Mouse (Mus musculus): ENCODE results near the gene Ndufaf3. TPM values are rescaled to one million over a fixed set of nuclear protein-coding genes. Genes with fewer than 3 reads are reported as not detected.

Ndufaf3 gene
- polyA plus RNA-seq (2014; fragmentation: Illumina TruSeq; extraction: RNeasy Lipid Tissue Mini Kit (QIAGEN cat#74804); ENCODE audit: low read depth, low replicate concordance): 2.2 TPM

GRCm38 (mm10) chr9:108566815-108567776, at the start of gene Ndufaf3:
TSS of gene Ndufaf3 (minus strand) at chr9:108567434.

GRCm38 (mm10) chr9:108596998-108597764, 29.9 kb upstream of the Ndufaf3 start, which contains the start of gene P4htm:
TSS of gene P4htm (minus strand) at chr9:108597667.

DNA sequence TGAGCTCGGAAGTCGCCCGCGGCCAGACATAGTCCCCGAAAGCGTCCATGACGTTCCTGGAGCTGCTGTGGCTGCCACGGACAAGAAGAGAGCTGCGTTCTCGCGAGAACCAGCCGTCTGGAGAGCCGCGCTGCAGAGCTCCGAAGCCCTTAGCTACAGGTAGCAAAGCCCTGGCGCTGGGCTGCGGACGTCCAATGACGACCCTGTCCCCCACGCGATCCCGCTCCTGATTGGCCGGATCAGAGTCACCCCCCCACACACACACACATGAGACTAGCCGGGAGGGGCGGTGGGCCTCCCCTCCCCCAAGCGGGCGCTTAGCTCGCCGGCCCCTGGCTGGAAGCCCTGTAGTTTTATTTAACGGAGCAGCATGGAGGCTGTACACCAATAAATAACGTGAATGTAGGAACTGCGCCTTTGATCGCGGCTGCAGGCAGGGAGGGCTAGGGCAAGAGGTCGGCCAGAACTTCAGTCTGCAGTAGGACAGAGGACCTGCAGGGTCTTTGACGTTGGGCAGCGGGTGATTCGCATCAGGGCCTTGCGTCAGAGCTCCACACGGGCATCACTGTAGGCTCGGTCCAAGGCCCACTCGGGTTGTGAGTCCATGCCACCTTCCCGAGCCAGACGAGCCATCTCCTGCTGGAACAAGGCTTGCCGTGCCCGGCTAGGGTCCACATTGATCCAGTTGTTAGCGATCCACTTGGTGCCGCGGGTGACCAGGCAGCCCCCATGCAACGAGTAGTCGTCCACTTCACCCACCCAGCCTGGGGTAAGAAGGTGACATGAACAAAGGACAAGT, 11.5 kb upstream of the Ndufaf3 start, which contains the start of gene Wdr6:
Gene Wdr6, minus strand, starts transcription at position 195 of the 799 bp plus-strand sequence.

GRCm38 (mm10) chr9:108569381-108570206, 2.4 kb upstream of the Ndufaf3 start, which contains the start of gene Dalrd3:
TSS of gene Dalrd3 (plus strand) at chr9:108569886.

DNA sequence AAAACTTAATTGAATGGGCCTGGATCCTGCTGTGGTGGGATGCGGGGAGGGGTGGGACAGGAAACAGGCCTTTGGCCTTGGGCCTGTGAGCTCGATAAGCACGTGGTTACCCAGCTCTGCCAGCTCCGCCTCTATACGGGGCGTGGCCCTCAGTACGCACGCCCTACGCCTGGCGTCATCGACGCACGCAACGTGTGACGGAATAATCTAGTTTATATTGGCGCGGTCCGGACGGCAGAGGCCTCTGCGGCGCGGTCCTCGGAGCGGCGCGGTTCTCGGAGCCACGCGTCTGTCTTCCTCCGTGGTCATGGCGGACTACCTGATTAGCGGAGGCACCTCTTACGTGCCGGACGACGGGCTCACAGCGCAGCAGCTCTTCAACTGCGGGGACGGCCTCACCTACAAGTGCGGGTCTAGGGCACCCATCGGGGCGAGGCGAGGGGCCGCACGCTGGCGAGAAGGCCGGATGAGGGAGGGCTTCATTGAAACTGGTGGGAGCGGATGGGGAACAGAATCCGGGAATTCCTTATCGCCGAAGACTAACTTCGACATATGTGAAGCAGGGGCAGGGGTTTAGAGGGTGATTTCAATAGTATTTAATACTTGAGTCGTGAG, 6.9 kb downstream of the Ndufaf3 start, which contains the start of gene Impdh2:
Gene Impdh2, plus strand, starts transcription at position 60 of the 615 bp plus-strand sequence.

GRCm38 (mm10) chr9:108516380-108517251, 50.6 kb downstream of the Ndufaf3 start, which contains the start of gene Qrich1:
TSS of gene Qrich1 (plus strand) at chr9:108516806.

Other genes with a start within 250 kb of the Ndufaf3 start
- 14.4 TPM for gene Gpx1, start 228.5 kb downstream of the Ndufaf3 start, polyA plus RNA-seq (2014; fragmentation: Illumina TruSeq; extraction: RNeasy Lipid Tissue Mini Kit (QIAGEN cat#74804); ENCODE audit: low read depth, low replicate concordance)
- 72.3 TPM for gene Usp4, start 219.6 kb downstream of the Ndufaf3 start, polyA plus RNA-seq (2014; fragmentation: Illumina TruSeq; extraction: RNeasy Lipid Tissue Mini Kit (QIAGEN cat#74804); ENCODE audit: low read depth, low replicate concordance)
- gene 1700102P08Rik, start 174.6 kb downstream of the Ndufaf3 start, polyA plus RNA-seq (2014; fragmentation: Illumina TruSeq; extraction: RNeasy Lipid Tissue Mini Kit (QIAGEN cat#74804); ENCODE audit: low read depth, low replicate concordance): 1.5 TPM
- gene Ccdc36, start 138.9 kb downstream of the Ndufaf3 start, polyA plus RNA-seq (2014; fragmentation: Illumina TruSeq; extraction: RNeasy Lipid Tissue Mini Kit (QIAGEN cat#74804); ENCODE audit: low read depth, low replicate concordance): not detected
- gene BC048562, start 131.0 kb downstream of the Ndufaf3 start, polyA plus RNA-seq (2014; fragmentation: Illumina TruSeq; extraction: RNeasy Lipid Tissue Mini Kit (QIAGEN cat#74804); ENCODE audit: low read depth, low replicate concordance): not detected
- 4.0 TPM for gene Ccdc71, start 106.9 kb downstream of the Ndufaf3 start, polyA plus RNA-seq (2014; fragmentation: Illumina TruSeq; extraction: RNeasy Lipid Tissue Mini Kit (QIAGEN cat#74804); ENCODE audit: low read depth, low replicate concordance)
- gene Klhdc8b, start 105.9 kb downstream of the Ndufaf3 start, polyA plus RNA-seq (2014; fragmentation: Illumina TruSeq; extraction: RNeasy Lipid Tissue Mini Kit (QIAGEN cat#74804); ENCODE audit: low read depth, low replicate concordance): 1.5 TPM
- gene Lamb2, start 87.7 kb downstream of the Ndufaf3 start, polyA plus RNA-seq (2014; fragmentation: Illumina TruSeq; extraction: RNeasy Lipid Tissue Mini Kit (QIAGEN cat#74804); ENCODE audit: low read depth, low replicate concordance): 5.1 TPM
- 12.2 TPM for gene Usp19, start 76.8 kb downstream of the Ndufaf3 start, polyA plus RNA-seq (2014; fragmentation: Illumina TruSeq; extraction: RNeasy Lipid Tissue Mini Kit (QIAGEN cat#74804); ENCODE audit: low read depth, low replicate concordance)
- gene Qars, start 59.7 kb downstream of the Ndufaf3 start, polyA plus RNA-seq (2014; fragmentation: Illumina TruSeq; extraction: RNeasy Lipid Tissue Mini Kit (QIAGEN cat#74804); ENCODE audit: low read depth, low replicate concordance): 103 TPM
- 57.5 TPM for gene Qrich1, start 50.6 kb downstream of the Ndufaf3 start, polyA plus RNA-seq (2014; fragmentation: Illumina TruSeq; extraction: RNeasy Lipid Tissue Mini Kit (QIAGEN cat#74804); ENCODE audit: low read depth, low replicate concordance)
- 31.5 TPM for gene Impdh2, start 7.1 kb downstream of the Ndufaf3 start, polyA plus RNA-seq (2014; fragmentation: Illumina TruSeq; extraction: RNeasy Lipid Tissue Mini Kit (QIAGEN cat#74804); ENCODE audit: low read depth, low replicate concordance)
- 3.3 TPM for gene Dalrd3, start 2.5 kb upstream of the Ndufaf3 start, polyA plus RNA-seq (2014; fragmentation: Illumina TruSeq; extraction: RNeasy Lipid Tissue Mini Kit (QIAGEN cat#74804); ENCODE audit: low read depth, low replicate concordance)
- gene Wdr6, start 11.3 kb upstream of the Ndufaf3 start, polyA plus RNA-seq (2014; fragmentation: Illumina TruSeq; extraction: RNeasy Lipid Tissue Mini Kit (QIAGEN cat#74804); ENCODE audit: low read depth, low replicate concordance): 1.4 TPM
- gene P4htm, start 30.2 kb upstream of the Ndufaf3 start, polyA plus RNA-seq (2014; fragmentation: Illumina TruSeq; extraction: RNeasy Lipid Tissue Mini Kit (QIAGEN cat#74804); ENCODE audit: low read depth, low replicate concordance): not detected
- 70.6 TPM for gene Arih2, start 82.0 kb upstream of the Ndufaf3 start, polyA plus RNA-seq (2014; fragmentation: Illumina TruSeq; extraction: RNeasy Lipid Tissue Mini Kit (QIAGEN cat#74804); ENCODE audit: low read depth, low replicate concordance)
- gene Slc25a20, start 94.7 kb upstream of the Ndufaf3 start, polyA plus RNA-seq (2014; fragmentation: Illumina TruSeq; extraction: RNeasy Lipid Tissue Mini Kit (QIAGEN cat#74804); ENCODE audit: low read depth, low replicate concordance): 204 TPM
- gene Prkar2a, start 121.9 kb upstream of the Ndufaf3 start, polyA plus RNA-seq (2014; fragmentation: Illumina TruSeq; extraction: RNeasy Lipid Tissue Mini Kit (QIAGEN cat#74804); ENCODE audit: low read depth, low replicate concordance): 248 TPM
- gene Ip6k2, start 216.4 kb upstream of the Ndufaf3 start, polyA plus RNA-seq (2014; fragmentation: Illumina TruSeq; extraction: RNeasy Lipid Tissue Mini Kit (QIAGEN cat#74804); ENCODE audit: low read depth, low replicate concordance): 135 TPM
- not detected for gene Nckipsd, start 240.9 kb upstream of the Ndufaf3 start, polyA plus RNA-seq (2014; fragmentation: Illumina TruSeq; extraction: RNeasy Lipid Tissue Mini Kit (QIAGEN cat#74804); ENCODE audit: low read depth, low replicate concordance)

All from sigmoid colon, adult 10 weeks (tissue).